ENCODE assay signal across 20 mouse cellular contexts in the genomic region with DNA sequence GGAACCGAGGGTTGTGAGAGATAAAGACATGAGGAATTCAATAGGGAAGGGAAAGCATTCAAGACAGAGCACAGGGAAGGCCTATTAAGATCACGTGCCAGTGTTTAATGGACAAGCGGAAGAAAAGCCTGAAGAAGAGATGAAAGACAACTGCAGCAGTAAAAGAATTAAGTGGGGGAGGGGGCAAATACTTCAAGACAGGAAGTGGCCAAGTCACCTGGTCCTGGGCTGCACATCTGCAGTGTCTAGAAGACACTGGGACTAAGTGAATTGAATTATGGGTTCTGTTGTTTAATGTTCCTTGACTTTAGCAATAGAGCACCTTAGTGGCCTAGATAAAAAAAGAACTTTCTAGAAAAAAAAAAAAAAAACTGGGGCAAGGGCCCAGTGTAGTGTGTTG.
"Had no signal": no experiment of that assay in that cellular context is flagged by ENCODE, and none has a peak within 500 bp of the region (broad histone marks: within the 10 kb centered on the region; RNA-seq: fewer than 3 reads in every experiment).

No protein-coding gene starts in this region.

- DNase-seq: kidney, adult 18-20 months; kidney, adult 9 months; kidney, postnatal 14 days; kidney, postnatal 4 days; liver; lung, adult 18-20 months; lung, postnatal 10 days; lung, postnatal 36 days; right cerebral cortex, postnatal 4 days had no signal

- H3K27me3 ChIP-seq: limb, embryonic 13.5 days; liver, embryonic 12.5 days; liver, embryonic 15.5 days; lung, embryonic 15.5 days; megakaryocyte, embryonic 14.5 days; midbrain, embryonic 13.5 days had no signal

- H3K36me3 ChIP-seq: limb, embryonic 10.5 days; limb, embryonic 13.5 days; liver, embryonic 12.5 days; liver, embryonic 15.5 days; lung, embryonic 15.5 days; midbrain, embryonic 10.5 days; midbrain, embryonic 13.5 days had no signal

- H3K9ac ChIP-seq: limb, embryonic 13.5 days; liver, embryonic 12.5 days; liver, embryonic 15.5 days; lung, embryonic 15.5 days; midbrain, embryonic 13.5 days had no signal

- H3K4me2 ChIP-seq: limb, embryonic 13.5 days; liver, embryonic 12.5 days; liver, embryonic 15.5 days; lung, embryonic 15.5 days; midbrain, embryonic 13.5 days had no signal

- H3K27ac ChIP-seq: limb, embryonic 10.5 days; limb, embryonic 13.5 days; liver, embryonic 12.5 days; liver, embryonic 15.5 days; lung, embryonic 15.5 days; midbrain, embryonic 10.5 days; midbrain, embryonic 13.5 days; stomach, postnatal 0 days had no signal

- H3K9me3 ChIP-seq: limb, embryonic 10.5 days; limb, embryonic 13.5 days; liver, embryonic 12.5 days; liver, embryonic 15.5 days; lung, embryonic 15.5 days; megakaryocyte, embryonic 14.5 days; midbrain, embryonic 10.5 days; midbrain, embryonic 13.5 days had no signal

- H3K4me3 ChIP-seq: limb, embryonic 10.5 days; limb, embryonic 13.5 days; liver, embryonic 12.5 days; liver, embryonic 15.5 days; lung, embryonic 15.5 days; megakaryocyte, embryonic 14.5 days; midbrain, embryonic 10.5 days; midbrain, embryonic 13.5 days; myocyte had no signal

- ATAC-seq: liver, embryonic 12.5 days; midbrain, embryonic 13.5 days; midbrain, embryonic 16.5 days had no signal

- H3K4me1 ChIP-seq: limb, embryonic 10.5 days; limb, embryonic 13.5 days; liver, embryonic 12.5 days; liver, embryonic 15.5 days; lung, embryonic 15.5 days; midbrain, embryonic 10.5 days; midbrain, embryonic 13.5 days had no signal
